Mouse (Mus musculus): Measurements from ENCODE around the gene Clec2d. TPM values are rescaled to one million over a fixed set of nuclear protein-coding genes. Genes with fewer than 3 reads are reported as not detected.
A peak's percentile ranks its signal among the peaks of the same experiment; 100 is the strongest.

The Clec2d gene
- polyA plus RNA-seq, 1 experiment = 47.0 TPM

GRCm38 (mm10) chr6:129219897-129220517 lies 39.6 kb downstream of the Clec2d start:
- H3K27ac ChIP-seq (ENCODE audit: insufficient read depth, low read length) = peak overlapping the region; percentile 39
- no peak for DNase-seq (ENCODE audit: low read depth in 1 of 2, low spot score in 2 of 2)
- H3K36me3 ChIP-seq (ENCODE audit: control insufficient read depth, insufficient read depth, low read length) = no peaks in the 10 kb centered on the region
- H3K4me1 ChIP-seq (ENCODE audit: control insufficient read depth, insufficient read depth, insufficient read length) = peaks cover 9% of the 10 kb centered on the region; the same call in 1 of the 2 replicates
- no peak overlapping the region for H3K4me3 ChIP-seq (ENCODE audit: extremely low read depth, insufficient read depth, insufficient read length)
- TF ChIP-seq CTCF (IDR thresholded peaks at IDR 0.05; ENCODE audit: extremely low read depth, insufficient read depth, insufficient read length, insufficient replicate concordance) (no peak), POLR2A (IDR thresholded peaks at IDR 0.05; ENCODE audit: low read depth, low read length) (no peak)
- H3K27me3 ChIP-seq (ENCODE audit: control insufficient read depth, insufficient read depth, low read length) = no peaks in the 10 kb centered on the region
- WGBS = 80% methylated on average over 3 of the region's 3 CpGs

- Histone ChIP-seq H3K36me3 (ENCODE audit: control insufficient read depth, insufficient read depth, low read length) (no peaks in the 10 kb centered on the region), H3K4me3 (ENCODE audit: extremely low read depth, insufficient read depth, insufficient read length) (no peak overlapping the region), H3K27me3 (ENCODE audit: control insufficient read depth, insufficient read depth, low read length) (no peaks in the 10 kb centered on the region), H3K4me1 (ENCODE audit: control insufficient read depth, insufficient read depth, insufficient read length) (peaks cover 9% of the 10 kb centered on the region; the same call in 1 of the 2 replicates), H3K27ac (ENCODE audit: insufficient read depth, low read length) (no peak overlapping the region)
- no peak for DNase-seq (ENCODE audit: low read depth in 1 of 2, low spot score in 2 of 2)
- no peak for TF ChIP-seq POLR2A (IDR thresholded peaks at IDR 0.05; ENCODE audit: low read depth, low read length)
- no peak for TF ChIP-seq CTCF (IDR thresholded peaks at IDR 0.05; ENCODE audit: extremely low read depth, insufficient read depth, insufficient read length, insufficient replicate concordance)
- 89% methylated on average over 1 of the region's 1 CpGs for WGBS
Observed at GRCm38 (mm10) chr6:129221053-129221452, 40.6 kb downstream of the Clec2d start.

GRCm38 (mm10) chr6:129222188-129222800 lies 41.9 kb downstream of the Clec2d start:
- DNase-seq (ENCODE audit: low read depth in 1 of 2, low spot score in 2 of 2) = no peak
- Histone ChIP-seq H3K4me3 (ENCODE audit: extremely low read depth, insufficient read depth, insufficient read length) (no peak overlapping the region), H3K27me3 (ENCODE audit: control insufficient read depth, insufficient read depth, low read length) (no peaks in the 10 kb centered on the region), H3K27ac (ENCODE audit: insufficient read depth, low read length) (no peak overlapping the region), H3K4me1 (ENCODE audit: control insufficient read depth, insufficient read depth, insufficient read length) (peaks cover 11% of the 10 kb centered on the region; the same call in 1 of the 2 replicates), H3K36me3 (ENCODE audit: control insufficient read depth, insufficient read depth, low read length) (peaks cover 2% of the 10 kb centered on the region)
- no peak for TF ChIP-seq CTCF (IDR thresholded peaks at IDR 0.05; ENCODE audit: extremely low read depth, insufficient read depth, insufficient read length, insufficient replicate concordance)
- TF ChIP-seq POLR2A (IDR thresholded peaks at IDR 0.05; ENCODE audit: low read depth, low read length) = no peak
- 95% methylated on average over 3 of the region's 3 CpGs for WGBS

GRCm38 (mm10) chr6:129223611-129224010 lies 43.2 kb downstream of the Clec2d start:
- peaks cover 3% of the 10 kb centered on the region for H3K36me3 ChIP-seq (ENCODE audit: control insufficient read depth, insufficient read depth, low read length)
- no peak for TF ChIP-seq POLR2A (IDR thresholded peaks at IDR 0.05; ENCODE audit: low read depth, low read length)
- TF ChIP-seq CTCF (IDR thresholded peaks at IDR 0.05; ENCODE audit: extremely low read depth, insufficient read depth, insufficient read length, insufficient replicate concordance) = no peak
- peaks cover 8% of the 10 kb centered on the region for H3K4me1 ChIP-seq (ENCODE audit: control insufficient read depth, insufficient read depth, insufficient read length)
- no peak overlapping the region for H3K4me3 ChIP-seq (ENCODE audit: extremely low read depth, insufficient read depth, insufficient read length)
- peak overlapping the region; percentile 31; the same call in 1 of the 2 replicates for H3K27ac ChIP-seq (ENCODE audit: insufficient read depth, low read length)
- H3K27me3 ChIP-seq (ENCODE audit: control insufficient read depth, insufficient read depth, low read length) = no peaks in the 10 kb centered on the region
- DNase-seq (ENCODE audit: low read depth in 1 of 2, low spot score in 2 of 2) = no peak
- 82% methylated on average over 2 of the region's 2 CpGs for WGBS

GRCm38 (mm10) chr6:129224090-129224489 lies 43.7 kb downstream of the Clec2d start:
- no peak overlapping the region for H3K4me3 ChIP-seq (ENCODE audit: extremely low read depth, insufficient read depth, insufficient read length)
- no peak overlapping the region for H3K27ac ChIP-seq (ENCODE audit: insufficient read depth, low read length)
- DNase-seq (ENCODE audit: low read depth in 1 of 2, low spot score in 2 of 2) = no peak
- H3K27me3 ChIP-seq (ENCODE audit: control insufficient read depth, insufficient read depth, low read length) = no peaks in the 10 kb centered on the region
- H3K4me1 ChIP-seq (ENCODE audit: control insufficient read depth, insufficient read depth, insufficient read length) = peaks cover 13% of the 10 kb centered on the region
- peaks cover 3% of the 10 kb centered on the region for H3K36me3 ChIP-seq (ENCODE audit: control insufficient read depth, insufficient read depth, low read length)
- TF ChIP-seq POLR2A (IDR thresholded peaks at IDR 0.05; ENCODE audit: low read depth, low read length) (no peak), CTCF (IDR thresholded peaks at IDR 0.05; ENCODE audit: extremely low read depth, insufficient read depth, insufficient read length, insufficient replicate concordance) (no peak)
- 82% methylated on average over 1 of the region's 1 CpGs for WGBS

GRCm38 (mm10) chr6:129225078-129225477 lies 44.7 kb downstream of the Clec2d start:
- Histone ChIP-seq H3K36me3 (ENCODE audit: control insufficient read depth, insufficient read depth, low read length) (peaks cover 3% of the 10 kb centered on the region), H3K27ac (ENCODE audit: insufficient read depth, low read length) (peak overlapping the region; percentile 48; the same call in 1 of the 2 replicates), H3K4me3 (ENCODE audit: extremely low read depth, insufficient read depth, insufficient read length) (no peak overlapping the region), H3K27me3 (ENCODE audit: control insufficient read depth, insufficient read depth, low read length) (no peaks in the 10 kb centered on the region), H3K4me1 (ENCODE audit: control insufficient read depth, insufficient read depth, insufficient read length) (peaks cover 20% of the 10 kb centered on the region)
- 83% methylated on average over 2 of the region's 2 CpGs for WGBS
- TF ChIP-seq CTCF (IDR thresholded peaks at IDR 0.05; ENCODE audit: extremely low read depth, insufficient read depth, insufficient read length, insufficient replicate concordance) (no peak), POLR2A (IDR thresholded peaks at IDR 0.05; ENCODE audit: low read depth, low read length) (no peak)
- no peak for DNase-seq (ENCODE audit: low read depth in 1 of 2, low spot score in 2 of 2)
